In genomic region chr15:77306547-77307261, GRCm38 (mm10) we compare ENCODE assay signal across 8 mouse cellular contexts. TPM values are rescaled to one million over a fixed set of nuclear protein-coding genes. Genes with fewer than 3 reads are reported as not detected.
DNase-seq lines count a peak whose midpoint lies in the region; TF ChIP-seq lines count a peak whose summit lies in the region.

Gene Rbfox2, minus strand, starts transcription at chr15:77307004.

- H3K4me3 ChIP-seq in layer of hippocampus, adult 2 months: peak within 1 kb of the TSS; percentile 84
- H3K4me3 ChIP-seq in lung, adult 2 months (replicated peaks; ENCODE audit: extremely low read depth, low read depth, low read length): peak within 1 kb of the TSS; percentile 71

- peaks cover 13% of the 10 kb centered on the region for H3K4me1 ChIP-seq in lung, adult 2 months (ENCODE audit: control insufficient read depth, insufficient read depth, low read length)

- 0 out of 2 replicates have a peak, but pooled peaks have one; percentile 3 for TF ChIP-seq CTCF in layer of hippocampus, adult 2 months (conservative IDR thresholded peaks at IDR 0.05)
- no peak for TF ChIP-seq CTCF in lung, adult 2 months (IDR thresholded peaks at IDR 0.05; ENCODE audit: insufficient read depth, low read length)

- H3K27ac ChIP-seq in layer of hippocampus, adult 2 months: peak within 1 kb of the TSS; percentile 94

- peak; percentile 55 for DNase-seq in MEL-GATA-1-ER (ENCODE audit: extremely low read depth, low read depth)
- peak; percentile 97 for DNase-seq in cerebellum, adult 11-12 months
- DNase-seq in forelimb bud, embryonic 11.5 days (ENCODE audit: low read depth, low spot score): peak; percentile 98
- peak; percentile 95 for DNase-seq in heart, postnatal 4 days
- DNase-seq in layer of hippocampus, adult 2 months (ENCODE audit: low spot score in 2 of 2): peak; percentile 84 to 93
- peak; percentile 89 for DNase-seq in lung, adult 2 months
- DNase-seq in ovary, postnatal 10 days (ENCODE audit: low spot score): peak; percentile 87
- peak; percentile 64 for DNase-seq in thymus, postnatal 14 days

- under 1% methylated on average over 86 of the region's 90 CpGs for WGBS in lung, adult 2 months

- TF ChIP-seq POLR2A in lung, adult 2 months (IDR thresholded peaks at IDR 0.05; ENCODE audit: borderline replicate concordance, extremely low read depth, low read depth, low read length): peak; percentile 56; the same call in 1 of the 2 replicates

RNA-seq across cellular contexts. Expression of gene Rbfox2, which starts in this region (rescaled TPM):
- 100 to 1,000 TPM; 175 to 186 TPM for total RNA-seq in heart, postnatal 4 days (2021)
- total RNA-seq in layer of hippocampus, adult 2 months (2021): 100 to 1,000 TPM; 243 TPM
- 65.0 and 72.0 TPM in 2 replicates for polyA plus RNA-seq in lung, adult 2 months (2012; rRNA removed)

Comparison
In these comparisons a context has a peak if more than half of its experiments do, and no peak if none do; other contexts are left out.
1. Peak in every context shown above with its lines: DNase-seq, H3K4me3 ChIP-seq and H3K27ac ChIP-seq.